Mouse (Mus musculus) limb, embryonic 10.5 days (tissue): ENCODE data around the gene Aox1. TPM values are rescaled to one million over a fixed set of nuclear protein-coding genes. Genes with fewer than 3 reads are reported as not detected.

Experiments used
- DNase-seq: peaks from one replicate; pipeline ENCODE4 v3.0.0-alpha.2; 2017; ENCODE audit warnings: low spot score
- H3K27ac ChIP-seq: fragments of 300-500 bp; sonication (generic); 2 replicates; pipeline ENCODE4 v1.5.1; 2016; ENCODE audit warnings: mild to moderate bottlenecking
- H3K27me3 ChIP-seq: fragments of 300-500 bp; sonication (generic); 2 replicates; pipeline ENCODE4 v1.6.1; 2016; ENCODE audit warnings: low read depth, mild to moderate bottlenecking; ENCODE audit not compliant: poor library complexity, severe bottlenecking
- H3K36me3 ChIP-seq: fragments of 300-500 bp; sonication (generic); 2 replicates; pipeline ENCODE4 v1.6.1; 2016; ENCODE audit warnings: mild to moderate bottlenecking, moderate library complexity
- H3K4me1 ChIP-seq: fragments of 300-500 bp; sonication (generic); 2 replicates; pipeline ENCODE4 v1.6.1; 2016
- H3K4me3 ChIP-seq: fragments of 300-500 bp; sonication (generic); 2 replicates; pipeline ENCODE4 v1.5.1; 2016; ENCODE audit warnings: mild to moderate bottlenecking, moderate library complexity
- H3K9me3 ChIP-seq: fragments of 300-500 bp; sonication (generic); replicated peaks from 2 replicates; pipeline ENCODE4 v1.6.1; 2016; ENCODE audit warnings: mild to moderate bottlenecking
- WGBS: fragments of 180-500 bp; shearing (Covaris S2); methylation state at CpG from one replicate; pipeline ENCODE4 v1.1.7; 2016; 5-methylcytosine and 5-hydroxymethylcytosine counted together
- polyA plus RNA-seq: library from polyadenylated mRNA; unstranded; fragments of >200 nt; fragmentation: Nextera tagmentation; extraction: Ambion mirVana; gene quantifications from 2 replicates; pipeline ENCODE4 v1.2.1, GENCODE M21; 2016

Aox1 gene
- polyA plus RNA-seq, 1 experiment from 2014 or later, result 0.15 TPM

- H3K4me1 ChIP-seq, result no peaks in the 10 kb centered on the region
- H3K9me3 ChIP-seq, result no peaks in the 10 kb centered on the region
- H3K36me3 ChIP-seq, result no peaks in the 10 kb centered on the region
- no peak overlapping the region for H3K27ac ChIP-seq
- no peak for DNase-seq
- H3K4me3 ChIP-seq, result no peak overlapping the region
- 75% methylated on average over 3 of the region's 3 CpGs for WGBS
- H3K27me3 ChIP-seq, result no peaks in the 10 kb centered on the region
Observed at GRCm38 (mm10) chr1:58045076-58045475, 15.3 kb downstream of the Aox1 start.

- 76% methylated on average over 5 of the region's 5 CpGs for WGBS
Observed at GRCm38 (mm10) chr1:58045546-58045945, 15.8 kb downstream of the Aox1 start.

GRCm38 (mm10) chr1:58046721-58047290 is 17.1 kb downstream of the Aox1 start:
- Histone ChIP-seq H3K27ac (no peak overlapping the region), H3K4me3 (no peak overlapping the region), H3K36me3 (no peaks in the 10 kb centered on the region), H3K27me3 (no peaks in the 10 kb centered on the region), H3K4me1 (no peaks in the 10 kb centered on the region), H3K9me3 (no peaks in the 10 kb centered on the region)
- DNase-seq, result no peak
- WGBS, result 64% methylated on average over 3 of the region's 3 CpGs

More at GRCm38 (mm10) chr1:58045546-58045945, 15.8 kb downstream of the Aox1 start:
- Histone ChIP-seq H3K27me3 (no peaks in the 10 kb centered on the region), H3K27ac (no peak overlapping the region), H3K4me3 (no peak overlapping the region), H3K4me1 (no peaks in the 10 kb centered on the region), H3K36me3 (no peaks in the 10 kb centered on the region), H3K9me3 (no peaks in the 10 kb centered on the region)
- DNase-seq, result no peak

- H3K4me3 ChIP-seq, result no peak overlapping the region
- no peak for DNase-seq
- H3K4me1 ChIP-seq, result no peaks in the 10 kb centered on the region
- H3K9me3 ChIP-seq, result no peaks in the 10 kb centered on the region
- WGBS, result 89% methylated on average over 5 of the region's 5 CpGs
- no peak overlapping the region for H3K27ac ChIP-seq
- no peaks in the 10 kb centered on the region for H3K36me3 ChIP-seq
- H3K27me3 ChIP-seq, result no peaks in the 10 kb centered on the region
Observed at GRCm38 (mm10) chr1:58049126-58049525, 19.4 kb downstream of the Aox1 start.

- no peak overlapping the region for H3K4me3 ChIP-seq
- H3K36me3 ChIP-seq, result no peaks in the 10 kb centered on the region
- no peaks in the 10 kb centered on the region for H3K4me1 ChIP-seq
- H3K9me3 ChIP-seq, result no peaks in the 10 kb centered on the region
- no peak overlapping the region for H3K27ac ChIP-seq
- no peak for DNase-seq
- 93% methylated on average over 11 of the region's 11 CpGs for WGBS
- H3K27me3 ChIP-seq, result no peaks in the 10 kb centered on the region
Observed at GRCm38 (mm10) chr1:58055598-58055997, 25.9 kb downstream of the Aox1 start.

- Histone ChIP-seq H3K36me3 (no peaks in the 10 kb centered on the region), H3K9me3 (no peaks in the 10 kb centered on the region), H3K4me3 (no peak overlapping the region), H3K27ac (no peak overlapping the region), H3K4me1 (no peaks in the 10 kb centered on the region), H3K27me3 (no peaks in the 10 kb centered on the region)
- WGBS, result 88% methylated on average over 13 of the region's 13 CpGs
- no peak for DNase-seq
Observed at GRCm38 (mm10) chr1:58056074-58056807, 26.5 kb downstream of the Aox1 start.

- Histone ChIP-seq H3K9me3 (no peaks in the 10 kb centered on the region), H3K27ac (no peak overlapping the region), H3K36me3 (no peaks in the 10 kb centered on the region), H3K4me1 (no peaks in the 10 kb centered on the region), H3K4me3 (no peak overlapping the region), H3K27me3 (no peaks in the 10 kb centered on the region)
- WGBS, result 85% methylated on average over 11 of the region's 11 CpGs
- DNase-seq, result no peak
Observed at GRCm38 (mm10) chr1:58056939-58057338, 27.2 kb downstream of the Aox1 start.

- Histone ChIP-seq H3K27me3 (no peaks in the 10 kb centered on the region), H3K36me3 (no peaks in the 10 kb centered on the region), H3K9me3 (no peaks in the 10 kb centered on the region), H3K4me1 (no peaks in the 10 kb centered on the region), H3K27ac (no peak overlapping the region), H3K4me3 (no peak overlapping the region)
- 95% methylated on average over 4 of the region's 4 CpGs for WGBS
- DNase-seq, result no peak
Observed at GRCm38 (mm10) chr1:58058846-58059245, 29.1 kb downstream of the Aox1 start.

- H3K27me3 ChIP-seq, result no peaks in the 10 kb centered on the region
- no peaks in the 10 kb centered on the region for H3K36me3 ChIP-seq
- H3K9me3 ChIP-seq, result no peaks in the 10 kb centered on the region
- no peak for DNase-seq
- H3K4me3 ChIP-seq, result no peak overlapping the region
- 90% methylated on average over 7 of the region's 7 CpGs for WGBS
- no peak overlapping the region for H3K27ac ChIP-seq
- H3K4me1 ChIP-seq, result no peaks in the 10 kb centered on the region
Observed at GRCm38 (mm10) chr1:58062131-58062530, 32.4 kb downstream of the Aox1 start.

- Histone ChIP-seq H3K4me3 (no peak overlapping the region), H3K36me3 (no peaks in the 10 kb centered on the region), H3K9me3 (no peaks in the 10 kb centered on the region), H3K27me3 (no peaks in the 10 kb centered on the region), H3K27ac (no peak overlapping the region), H3K4me1 (no peaks in the 10 kb centered on the region)
- DNase-seq, result no peak
- 94% methylated on average over 5 of the region's 5 CpGs for WGBS
Observed at GRCm38 (mm10) chr1:58065151-58065550, 35.4 kb downstream of the Aox1 start.

- Histone ChIP-seq H3K4me1 (no peaks in the 10 kb centered on the region), H3K27ac (no peak overlapping the region), H3K27me3 (no peaks in the 10 kb centered on the region), H3K36me3 (no peaks in the 10 kb centered on the region), H3K9me3 (no peaks in the 10 kb centered on the region), H3K4me3 (no peak overlapping the region)
- DNase-seq, result no peak
- 92% methylated on average over 3 of the region's 3 CpGs for WGBS
Observed at GRCm38 (mm10) chr1:58065606-58066005, 35.9 kb downstream of the Aox1 start.

- H3K27me3 ChIP-seq, result no peaks in the 10 kb centered on the region
- H3K27ac ChIP-seq, result no peak overlapping the region
- DNase-seq, result no peak
- H3K4me1 ChIP-seq, result peaks cover 4% of the 10 kb centered on the region; the same call in 1 of the 2 replicates
- H3K9me3 ChIP-seq, result no peaks in the 10 kb centered on the region
- WGBS, result 92% methylated on average over 6 of the region's 6 CpGs
- no peak overlapping the region for H3K4me3 ChIP-seq
- no peaks in the 10 kb centered on the region for H3K36me3 ChIP-seq
Observed at GRCm38 (mm10) chr1:58069181-58069580, 39.5 kb downstream of the Aox1 start.

GRCm38 (mm10) chr1:58070091-58070490 is 40.4 kb downstream of the Aox1 start:
- Histone ChIP-seq H3K36me3 (no peaks in the 10 kb centered on the region), H3K9me3 (no peaks in the 10 kb centered on the region), H3K27ac (no peak overlapping the region), H3K4me1 (peaks cover 4% of the 10 kb centered on the region; the same call in 1 of the 2 replicates), H3K27me3 (no peaks in the 10 kb centered on the region), H3K4me3 (no peak overlapping the region)
- WGBS, result 94% methylated on average over 11 of the region's 11 CpGs
- no peak for DNase-seq
